Mouse (Mus musculus) liver, postnatal 0 days (tissue): ENCODE measurements around the gene Smpd2. TPM values are rescaled to one million over a fixed set of nuclear protein-coding genes. Genes with fewer than 3 reads are reported as not detected.

Experiments
- ATAC-seq: fragments of 200-750 bp; cut with Nextera tagmentation; 2 replicates; pipeline ENCODE4 v1.8.0; 2017; ENCODE audit warnings: mild to moderate bottlenecking, moderate library complexity
- DNase-seq: peaks from one replicate; pipeline ENCODE4 v3.0.0-alpha.2; 2016
- H3K27ac ChIP-seq: fragments of 300-500 bp; sonication (generic); 2 replicates; pipeline ENCODE4 v1.5.1; 2014; ENCODE audit warnings: antibody characterized with exemption, moderate library complexity, mild to moderate bottlenecking, low read depth
- H3K27me3 ChIP-seq: fragments of 300-500 bp; sonication (generic); 2 replicates; pipeline ENCODE4 v1.6.1; 2014; ENCODE audit warnings: low read length, control low read depth, mixed read lengths; ENCODE audit not compliant: insufficient read depth
- H3K36me3 ChIP-seq: fragments of 300-500 bp; sonication (generic); replicated peaks from 2 replicates; pipeline ENCODE4 v1.6.1; 2014; ENCODE audit warnings: mild to moderate bottlenecking, control low read depth, low read length, moderate library complexity, mixed read lengths; ENCODE audit not compliant: insufficient read depth
- H3K4me1 ChIP-seq: fragments of 300-500 bp; sonication (generic); 2 replicates; pipeline ENCODE4 v1.6.1; 2014; ENCODE audit warnings: antibody characterized with exemption, mild to moderate bottlenecking, control low read depth; ENCODE audit not compliant: insufficient read depth
- H3K4me2 ChIP-seq: fragments of 300-500 bp; sonication (generic); 2 replicates; pipeline ENCODE4 v1.6.1; 2014; ENCODE audit warnings: low read depth, mild to moderate bottlenecking, low read length, moderate library complexity, mixed read lengths
- H3K4me3 ChIP-seq: fragments of 300-500 bp; sonication (generic); 2 replicates; pipeline ENCODE4 v1.5.1; 2014; ENCODE audit warnings: low read depth, low read length
- H3K9ac ChIP-seq: fragments of 300-500 bp; sonication (generic); replicated peaks from 2 replicates; pipeline ENCODE4 v1.6.1; 2014; ENCODE audit warnings: mild to moderate bottlenecking, moderate library complexity
- H3K9me3 ChIP-seq: fragments of 300-500 bp; sonication (generic); 2 replicates; pipeline ENCODE4 v1.6.1; 2016; ENCODE audit warnings: mild to moderate bottlenecking, control low read depth, low read length, mixed read lengths
- CTCF ChIP-seq: sonication (generic); IDR thresholded peaks from 2 replicates; pipeline ENCODE4 v1.5.1; 2016; ENCODE audit warnings: antibody characterized with exemption, low read depth
- EP300 ChIP-seq: IDR thresholded peaks from 2 replicates; pipeline ENCODE4 v1.6.1; 2016; ENCODE audit warnings: antibody characterized with exemption, low read depth, mild to moderate bottlenecking
- WGBS: fragments of 180-500 bp; shearing (Covaris S2); extraction: QIAGEN DNeasy Blood & Tissue Kit; methylation state at CpG from one replicate; pipeline ENCODE4 v1.1.7; 2014; ENCODE audit not compliant: insufficient replicate concordance; 5-methylcytosine and 5-hydroxymethylcytosine counted together
- polyA plus RNA-seq: library from polyadenylated mRNA; unstranded; fragments of >200 nt; fragmentation: Nextera tagmentation; extraction: Ambion mirVana; gene quantifications from 2 replicates; pipeline ENCODE4 v1.2.1, GENCODE M21; 2015

Gene Smpd2
- 17.9 and 19.7 TPM in 2 replicates for polyA plus RNA-seq

- H3K27ac ChIP-seq: peak within 1 kb of the TSS; percentile 67
- H3K4me1 ChIP-seq: peaks cover 18% of the 10 kb centered on the region
- 1% methylated on average over 48 of the region's 50 CpGs for WGBS
- H3K27me3 ChIP-seq: no peaks in the 10 kb centered on the region
- no peaks in the 10 kb centered on the region for H3K9me3 ChIP-seq
- TF ChIP-seq CTCF (no peak), EP300 (no peak)
- H3K9ac ChIP-seq: peak within 1 kb of the TSS; percentile 66
- ATAC-seq: peak; percentile 92
- peak; percentile 95 for DNase-seq
- H3K36me3 ChIP-seq: peaks cover 19% of the 10 kb centered on the region
- peak within 1 kb of the TSS; percentile 93 for H3K4me2 ChIP-seq
- peak within 1 kb of the TSS; percentile 52 for H3K4me3 ChIP-seq
These were observed at the start of gene Smpd2, which contains the start of gene Ppil6 for GRCm38 (mm10) chr10:41489708-41490517. Gene Smpd2, minus strand, starts transcription at chr10:41490369. Gene Ppil6, plus strand, starts transcription at chr10:41490439.

GRCm38 (mm10) chr10:41538986-41539385, 48.8 kb upstream of the Smpd2 start:
- no peak for ATAC-seq
- H3K4me2 ChIP-seq: no peak overlapping the region
- TF ChIP-seq CTCF (no peak), EP300 (no peak)
- no peak overlapping the region for H3K9ac ChIP-seq
- H3K27me3 ChIP-seq: no peaks in the 10 kb centered on the region
- 84% methylated on average over 4 of the region's 4 CpGs for WGBS
- H3K27ac ChIP-seq: no peak overlapping the region
- H3K4me1 ChIP-seq: no peaks in the 10 kb centered on the region
- H3K4me3 ChIP-seq: no peak overlapping the region
- H3K9me3 ChIP-seq: no peaks in the 10 kb centered on the region
- no peak for DNase-seq
- H3K36me3 ChIP-seq: peaks cover 14% of the 10 kb centered on the region; the same call in 1 of the 2 replicates

- Histone ChIP-seq H3K4me3 (no peak overlapping the region), H3K27me3 (no peaks in the 10 kb centered on the region), H3K4me1 (no peaks in the 10 kb centered on the region), H3K9me3 (no peaks in the 10 kb centered on the region), H3K27ac (no peak overlapping the region), H3K4me2 (no peak overlapping the region), H3K9ac (no peak overlapping the region), H3K36me3 (peaks cover 18% of the 10 kb centered on the region; the same call in 1 of the 2 replicates)
- DNase-seq (no peak), ATAC-seq (no peak)
- 77% methylated on average over 3 of the region's 3 CpGs for WGBS
- no peak for TF ChIP-seq CTCF
- no peak for TF ChIP-seq EP300
These were observed 47.8 kb upstream of the Smpd2 start for GRCm38 (mm10) chr10:41537983-41538330.

- peaks cover 23% of the 10 kb centered on the region for H3K36me3 ChIP-seq
- no peak for DNase-seq
- no peaks in the 10 kb centered on the region for H3K9me3 ChIP-seq
- no peaks in the 10 kb centered on the region for H3K27me3 ChIP-seq
- no peak overlapping the region for H3K4me2 ChIP-seq
- no peak for ATAC-seq
- H3K27ac ChIP-seq: no peak overlapping the region
- H3K4me1 ChIP-seq: no peaks in the 10 kb centered on the region
- H3K9ac ChIP-seq: no peak overlapping the region
- no peak overlapping the region for H3K4me3 ChIP-seq
- WGBS: 88% methylated on average over 4 of the region's 4 CpGs
- no peak for TF ChIP-seq EP300
- no peak for TF ChIP-seq CTCF
These were observed 47.2 kb upstream of the Smpd2 start for GRCm38 (mm10) chr10:41537226-41537982.

- no peak overlapping the region for H3K27ac ChIP-seq
- H3K36me3 ChIP-seq: peaks cover 25% of the 10 kb centered on the region
- no peaks in the 10 kb centered on the region for H3K4me1 ChIP-seq
- DNase-seq (no peak), ATAC-seq (no peak)
- no peaks in the 10 kb centered on the region for H3K27me3 ChIP-seq
- WGBS: 75% methylated on average over 1 of the region's 1 CpGs
- no peak overlapping the region for H3K9ac ChIP-seq
- TF ChIP-seq CTCF: no peak
- TF ChIP-seq EP300: no peak
- H3K4me3 ChIP-seq: no peak overlapping the region
- no peaks in the 10 kb centered on the region for H3K9me3 ChIP-seq
- no peak overlapping the region for H3K4me2 ChIP-seq
These were observed 46.5 kb upstream of the Smpd2 start for GRCm38 (mm10) chr10:41536714-41537113.

- Histone ChIP-seq H3K36me3 (peaks cover 25% of the 10 kb centered on the region), H3K9me3 (no peaks in the 10 kb centered on the region)
These were observed 45.8 kb upstream of the Smpd2 start for GRCm38 (mm10) chr10:41535991-41536390.

More at GRCm38 (mm10) chr10:41535991-41536390, 45.8 kb upstream of the Smpd2 start:
- DNase-seq (no peak), ATAC-seq (no peak)
- H3K27ac ChIP-seq: no peak overlapping the region
- WGBS: 91% methylated on average over 2 of the region's 2 CpGs
- no peaks in the 10 kb centered on the region for H3K27me3 ChIP-seq
- H3K4me2 ChIP-seq: no peak overlapping the region
- H3K4me3 ChIP-seq: no peak overlapping the region
- H3K4me1 ChIP-seq: no peaks in the 10 kb centered on the region
- no peak overlapping the region for H3K9ac ChIP-seq
- no peak for TF ChIP-seq CTCF
